Mouse (Mus musculus) layer of hippocampus, adult 2 months (tissue): Measurements from ENCODE around the gene Plppr5. TPM values are rescaled to one million over a fixed set of nuclear protein-coding genes. Genes with fewer than 3 reads are reported as not detected.

Experiments
- DNase-seq, 2 experiments: peaks; one replicate each; pipeline ENCODE4 v3.0.0; 2022; ENCODE audit warnings: low spot score in 2 of 2
- H3K27ac ChIP-seq: fragments of 200-600 bp; 2 replicates; pipeline ENCODE4 v1.8.1; 2022
- H3K4me3 ChIP-seq: fragments of 200-600 bp; 2 replicates; pipeline ENCODE4 v1.8.1; 2022; ENCODE audit warnings: mild to moderate bottlenecking
- CTCF ChIP-seq: fragments of 200-600 bp; conservative IDR thresholded peaks from 2 replicates; pipeline ENCODE4 v1.8.1; 2022; ENCODE audit warnings: antibody characterized with exemption, mild to moderate bottlenecking, moderate library complexity
- total RNA-seq, 2 experiments: library from RNA; stranded (reverse); gene quantifications; 2 replicates each; pipeline ENCODE4 v1.2.3; 2021

Gene Plppr5
- total RNA-seq, 2 experiments from 2014 or later: 35.2 to 35.5 TPM

GRCm38 (mm10) chr3:117724521-117724920, 149.9 kb downstream of the Plppr5 start:
- Histone ChIP-seq H3K4me3 (no peak overlapping the region), H3K27ac (no peak overlapping the region)
- no peak for DNase-seq
- no peak for TF ChIP-seq CTCF

DNA sequence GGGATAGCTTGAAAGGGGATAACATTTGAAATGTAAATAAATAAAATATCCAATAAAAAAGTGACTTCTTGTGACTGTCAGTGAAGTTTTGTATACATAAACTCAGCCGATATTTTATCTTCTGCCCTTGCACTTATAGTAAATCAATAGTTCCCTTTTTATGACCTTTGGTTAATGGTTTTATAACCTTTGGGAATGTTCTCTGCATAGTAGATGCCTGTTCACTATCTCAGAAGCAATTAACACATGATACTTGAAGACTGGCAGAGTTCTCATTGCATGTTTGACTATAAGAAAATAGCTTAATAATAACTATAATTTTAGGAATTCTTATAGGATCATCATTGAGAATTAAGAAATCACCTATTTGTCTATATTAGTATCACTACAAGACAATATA, 150.9 kb downstream of the Plppr5 start:
- DNase-seq: no peak
- no peak for TF ChIP-seq CTCF
- H3K4me3 ChIP-seq: no peak overlapping the region
- no peak overlapping the region for H3K27ac ChIP-seq

- no peak for DNase-seq
- peak; percentile 38 for TF ChIP-seq CTCF
- Histone ChIP-seq H3K27ac (no peak overlapping the region), H3K4me3 (no peak overlapping the region)
Observed at GRCm38 (mm10) chr3:117728136-117728535, 153.5 kb downstream of the Plppr5 start.

DNA sequence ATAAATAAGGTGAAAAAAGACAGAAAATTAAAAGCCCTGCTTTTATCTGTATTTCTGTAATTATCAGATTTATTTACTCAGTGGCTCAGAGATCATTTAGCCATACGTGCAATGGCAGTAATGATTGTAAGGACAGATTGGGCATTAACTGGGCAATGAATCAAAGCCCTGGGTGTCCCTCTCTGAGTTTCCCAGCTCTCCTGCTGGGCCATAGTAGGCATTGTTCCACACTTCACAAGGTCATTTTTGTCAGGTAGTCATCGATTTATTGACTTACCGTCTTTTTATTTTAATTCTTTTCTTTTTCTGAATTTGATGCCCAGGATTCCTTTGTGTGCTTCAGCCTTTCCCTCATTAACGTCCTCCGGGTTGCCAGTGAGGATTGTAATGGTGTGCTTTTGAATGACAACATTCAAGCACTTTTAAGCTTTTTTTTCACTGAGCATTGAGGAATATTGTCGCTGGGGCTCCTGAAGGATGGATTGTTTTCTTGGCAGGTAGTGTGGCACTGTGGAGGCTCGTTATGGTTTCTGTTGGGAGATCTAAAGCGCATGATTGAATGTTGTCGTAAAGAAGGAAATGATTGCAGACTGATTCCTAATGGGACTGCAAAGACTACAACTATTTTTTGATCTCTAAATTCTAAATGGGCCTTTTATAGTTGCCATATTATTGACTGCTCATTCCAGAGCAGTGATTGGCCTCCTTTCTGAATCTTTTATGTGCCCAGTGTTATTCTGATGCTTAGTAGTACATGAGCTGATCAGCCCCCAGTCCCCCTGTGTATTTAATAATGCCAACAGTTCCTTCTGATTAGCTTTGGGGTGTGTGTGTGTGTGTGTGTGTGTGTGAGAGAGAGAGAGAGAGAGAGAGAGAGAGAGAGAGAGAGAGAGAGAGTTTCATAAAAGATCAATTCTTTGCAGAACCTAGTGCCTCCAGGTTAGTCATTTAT, 154.8 kb downstream of the Plppr5 start:
- Histone ChIP-seq H3K27ac (no peak overlapping the region), H3K4me3 (no peak overlapping the region)
- no peak for DNase-seq
- TF ChIP-seq CTCF: no peak

DNA sequence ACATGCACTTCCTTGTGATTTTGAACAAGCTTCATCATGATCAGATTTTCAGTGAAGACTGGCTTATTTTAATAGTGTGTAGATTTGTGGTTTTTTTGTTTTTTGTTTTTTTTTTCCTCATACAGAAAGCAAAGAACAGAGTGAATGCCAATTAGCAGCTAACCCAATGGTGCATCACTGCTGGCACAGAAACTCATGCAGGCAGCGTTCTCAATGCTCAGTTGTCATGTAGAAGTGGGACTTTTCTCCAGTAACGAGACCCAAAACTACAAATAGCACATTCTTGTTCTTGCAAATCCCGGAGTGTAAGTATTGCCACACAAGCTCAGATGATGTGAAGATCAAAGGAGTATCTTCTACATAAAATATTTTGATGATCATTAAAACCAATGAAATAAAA, 156.9 kb downstream of the Plppr5 start:
- TF ChIP-seq CTCF: no peak
- Histone ChIP-seq H3K4me3 (no peak overlapping the region), H3K27ac (no peak overlapping the region)
- DNase-seq: peak in 1 of 2 experiments; percentile 13

GRCm38 (mm10) chr3:117732661-117733060, 158.0 kb downstream of the Plppr5 start:
- no peak for DNase-seq
- no peak overlapping the region for H3K27ac ChIP-seq
- TF ChIP-seq CTCF: no peak
- no peak overlapping the region for H3K4me3 ChIP-seq

Other genes starting within 250 kb of the Plppr5 start
- 100 to 1,000 TPM; 313 to 317 TPM for gene Plppr4, start 214.0 kb upstream of the Plppr5 start, total RNA-seq